Mouse (Mus musculus) frontal cortex, adult (tissue): ENCODE results near the gene Baiap2l1.

Source experiments
- ATAC-seq: cut with Nextera tagmentation; 2 replicates; pipeline ENCODE4 v1.9.2; 2017; ENCODE audit warnings: mild to moderate bottlenecking, moderate library complexity, mixed read lengths; ENCODE audit not compliant: low TSS enrichment

The Baiap2l1 gene

DNA sequence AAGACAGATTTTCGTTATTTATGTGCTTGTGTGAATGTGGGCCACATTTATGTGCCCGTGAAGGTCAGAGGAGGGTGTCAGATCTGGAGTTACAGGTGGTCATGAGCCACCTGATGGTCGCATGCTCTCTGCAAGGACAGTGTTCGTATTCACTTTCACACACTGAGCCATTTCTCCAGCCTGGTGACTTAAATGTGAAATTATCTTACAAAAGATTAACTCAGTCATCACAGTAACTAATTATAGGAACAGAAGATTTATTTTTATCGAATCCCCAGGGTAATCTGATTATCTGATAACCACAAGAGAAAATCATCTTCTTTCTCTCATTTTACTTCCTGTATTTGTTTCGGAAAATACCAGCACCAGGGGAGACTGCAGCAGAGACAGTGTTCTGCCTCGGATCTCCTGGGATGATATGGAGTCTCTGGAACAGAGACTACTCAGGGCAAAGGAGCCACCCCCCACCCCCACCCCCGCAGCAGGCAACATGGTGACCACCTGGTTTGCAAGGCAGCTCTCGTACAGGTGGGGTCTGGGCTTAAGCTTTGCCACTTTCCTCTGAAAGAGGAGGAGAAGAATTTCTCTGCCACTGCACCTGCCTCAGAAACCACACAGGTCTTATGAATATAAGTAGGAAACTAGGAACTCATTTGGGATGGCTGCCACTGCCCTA lies 71.2 kb downstream of the Baiap2l1 start:
- ATAC-seq, result no peak

DNA sequence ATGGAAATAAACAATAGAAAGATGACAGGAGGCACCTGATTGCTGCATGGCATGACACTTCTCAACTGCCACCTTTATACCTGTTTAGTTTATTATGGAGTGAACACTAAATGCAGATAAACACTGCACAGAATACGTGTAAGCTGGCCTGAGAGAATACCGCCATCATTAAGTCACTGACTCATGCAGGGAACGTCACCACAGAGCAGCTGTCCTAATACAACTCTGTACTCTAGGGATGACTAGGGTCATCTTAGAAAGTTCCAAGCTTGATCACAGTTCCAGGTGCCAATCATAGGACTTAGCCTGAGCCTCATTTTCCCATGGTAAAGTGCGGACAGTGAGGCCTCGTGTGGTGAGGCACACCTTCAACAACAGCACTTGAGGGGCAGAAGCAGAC lies 73.3 kb downstream of the Baiap2l1 start:
- ATAC-seq, result no peak

DNA sequence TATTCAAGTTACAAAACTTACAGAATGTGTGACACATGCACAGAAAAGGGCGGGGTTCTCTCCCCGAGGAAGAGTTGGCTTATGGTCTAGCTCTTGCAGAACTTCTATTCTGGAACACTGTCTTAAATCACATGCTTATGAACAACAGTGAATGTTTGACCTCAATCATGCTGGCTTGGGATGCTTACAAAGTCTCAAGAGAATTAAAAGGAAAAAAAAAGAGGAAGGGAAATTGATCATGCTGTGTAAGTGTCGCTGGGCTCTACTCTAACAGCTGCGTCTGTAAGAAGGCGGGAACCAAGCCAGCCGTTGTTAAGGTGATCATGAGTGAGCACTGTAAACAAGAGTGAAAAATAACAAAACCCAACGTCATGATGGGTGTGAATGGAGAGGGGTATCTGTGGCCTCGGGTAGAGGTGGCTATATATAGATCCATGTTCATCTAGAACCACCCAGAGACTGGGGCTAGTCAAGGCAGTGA lies 74.3 kb downstream of the Baiap2l1 start:
- no peak for ATAC-seq

DNA sequence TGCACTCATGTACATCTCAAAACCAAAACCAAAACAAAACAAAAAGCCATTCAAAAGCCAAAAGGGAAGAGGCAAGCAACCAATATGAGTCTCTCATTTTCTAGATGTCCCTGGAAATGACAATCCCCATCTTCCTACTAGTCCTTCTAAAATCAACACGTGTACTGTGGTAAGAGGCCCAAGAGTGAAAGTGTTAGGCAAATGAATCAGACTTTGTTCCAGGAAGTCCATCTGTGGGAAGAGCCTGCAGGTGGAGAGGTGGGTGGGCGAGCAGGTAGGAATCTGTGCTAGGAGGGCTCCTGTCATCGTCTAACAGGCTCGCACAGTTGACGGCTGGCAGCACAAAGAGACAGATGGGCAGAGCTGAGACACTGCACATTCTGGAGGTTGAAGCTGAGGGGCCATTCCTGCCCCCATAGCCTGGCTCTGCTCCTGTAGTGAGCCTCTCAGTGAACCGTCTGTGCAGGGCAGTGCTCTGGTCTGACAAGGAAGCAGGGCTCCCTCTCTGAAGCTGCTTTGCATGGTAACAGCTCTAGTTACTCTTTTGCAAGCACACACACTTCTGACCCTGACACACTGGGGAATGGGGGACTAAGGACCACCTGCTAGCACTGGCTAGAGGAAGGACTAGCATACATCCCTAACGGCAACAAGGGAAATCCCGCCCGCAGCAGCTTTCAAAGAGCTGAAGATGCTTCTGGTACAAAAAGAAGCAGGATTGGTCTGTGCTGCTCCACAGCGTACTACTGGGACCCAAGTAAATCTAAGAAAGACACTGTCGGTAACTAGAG lies 75.2 kb downstream of the Baiap2l1 start:
- 0 out of 2 replicates have a peak, but pooled peaks have one; percentile 16 for ATAC-seq

DNA sequence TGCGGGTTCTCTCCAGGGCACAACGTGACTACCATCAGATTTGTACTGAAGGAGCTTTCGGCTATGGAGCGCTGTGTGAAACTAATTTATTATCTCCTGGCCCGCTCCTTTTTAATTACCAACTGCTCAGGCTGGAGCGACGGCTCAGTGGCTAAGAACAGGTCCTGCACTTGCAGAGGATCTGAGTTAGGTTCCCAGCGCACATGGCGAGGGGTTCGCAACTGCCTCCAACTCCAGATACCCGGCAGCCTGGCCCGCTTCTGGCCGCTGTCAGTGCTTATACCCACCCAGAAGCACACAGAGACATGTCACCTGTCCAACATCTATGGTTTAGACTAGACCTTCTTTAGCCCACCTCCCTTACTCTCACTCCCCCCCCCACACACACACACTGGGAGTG lies 78.0 kb downstream of the Baiap2l1 start:
- no peak for ATAC-seq

DNA sequence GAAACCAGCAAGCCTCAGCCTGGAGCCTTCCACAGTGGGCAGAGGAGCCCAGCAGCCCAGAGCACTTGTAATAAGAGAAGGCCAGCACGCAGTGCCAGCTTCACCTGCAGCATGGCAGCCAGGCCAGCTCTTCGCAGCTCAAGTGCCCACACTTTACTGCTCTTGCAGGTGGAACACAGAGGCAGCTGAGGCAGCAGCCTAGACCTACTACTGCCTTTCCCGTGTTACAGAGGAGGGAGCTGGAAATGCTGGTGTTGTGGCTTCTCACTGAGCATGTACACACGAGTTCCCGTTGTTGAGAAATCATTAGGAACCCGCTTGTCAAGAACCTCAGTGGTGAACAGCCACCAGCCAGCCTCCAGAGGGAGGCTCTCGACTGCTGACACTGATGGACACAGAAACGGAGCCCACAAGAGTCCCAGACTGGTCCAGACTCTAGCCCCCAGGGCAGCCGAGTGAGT lies 78.8 kb downstream of the Baiap2l1 start:
- no peak for ATAC-seq

DNA sequence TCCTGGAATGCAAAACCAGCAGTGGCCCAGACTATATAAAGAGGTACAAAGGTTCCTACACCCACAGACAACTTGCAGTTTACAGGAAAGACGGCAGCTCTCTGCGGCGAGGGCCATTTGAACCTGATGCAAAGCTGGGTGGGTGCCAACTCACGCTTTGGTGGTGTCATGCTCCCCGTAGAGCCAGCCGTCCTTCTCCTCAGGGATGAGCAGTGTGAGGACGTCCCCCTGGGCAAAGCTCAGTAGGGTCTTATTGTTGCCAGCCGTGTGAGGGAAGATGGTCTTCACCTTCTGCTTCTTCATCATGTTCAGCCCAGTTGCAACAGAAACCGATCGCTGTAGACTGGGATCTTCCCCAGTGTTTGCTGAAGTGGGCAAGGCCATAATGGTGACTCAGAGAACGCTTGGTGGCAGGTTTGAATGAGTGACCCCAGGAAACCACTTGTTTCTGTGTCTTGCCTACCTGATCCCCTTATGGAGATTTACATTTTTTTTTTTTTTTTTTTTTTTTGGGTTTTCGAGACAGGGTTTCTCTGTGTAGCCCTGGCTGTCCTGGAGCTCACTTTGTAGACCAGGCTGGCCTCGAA lies 79.4 kb downstream of the Baiap2l1 start:
- no peak for ATAC-seq

DNA sequence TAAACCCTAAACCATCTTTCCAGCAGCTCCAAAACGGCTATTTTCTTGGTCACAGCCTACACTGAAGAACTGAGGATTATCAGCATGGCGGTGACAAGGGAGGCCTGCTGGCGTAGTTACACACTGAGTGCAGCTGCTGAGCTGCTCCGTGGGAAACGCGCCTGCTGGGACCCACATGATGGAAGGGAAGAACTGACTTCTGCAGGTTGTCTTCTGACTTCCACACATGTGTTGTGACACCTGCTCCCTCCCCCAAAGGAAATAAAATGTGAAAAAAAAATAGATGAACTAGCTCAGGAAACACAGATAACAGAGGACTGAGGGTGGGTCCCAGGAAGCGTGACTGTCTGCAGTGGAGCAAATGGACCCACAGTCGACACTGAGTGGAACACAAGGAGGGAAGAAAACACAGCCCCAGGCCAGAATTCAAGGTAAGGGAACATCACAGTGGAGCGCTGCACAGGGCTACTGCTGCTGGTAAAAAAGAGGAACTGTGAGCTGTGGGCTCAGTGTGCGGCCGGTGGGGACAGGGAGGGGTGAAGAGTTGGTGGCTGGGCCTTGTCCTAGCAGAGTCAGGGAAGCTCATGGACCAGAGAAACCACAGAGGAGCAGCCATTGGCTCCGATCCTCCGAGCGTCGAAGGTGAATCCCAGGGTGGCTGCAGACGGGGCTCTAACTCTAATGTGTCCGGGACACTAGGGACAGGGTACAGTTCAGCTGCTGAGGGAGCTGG lies 80.8 kb downstream of the Baiap2l1 start:
- ATAC-seq, result no peak

DNA sequence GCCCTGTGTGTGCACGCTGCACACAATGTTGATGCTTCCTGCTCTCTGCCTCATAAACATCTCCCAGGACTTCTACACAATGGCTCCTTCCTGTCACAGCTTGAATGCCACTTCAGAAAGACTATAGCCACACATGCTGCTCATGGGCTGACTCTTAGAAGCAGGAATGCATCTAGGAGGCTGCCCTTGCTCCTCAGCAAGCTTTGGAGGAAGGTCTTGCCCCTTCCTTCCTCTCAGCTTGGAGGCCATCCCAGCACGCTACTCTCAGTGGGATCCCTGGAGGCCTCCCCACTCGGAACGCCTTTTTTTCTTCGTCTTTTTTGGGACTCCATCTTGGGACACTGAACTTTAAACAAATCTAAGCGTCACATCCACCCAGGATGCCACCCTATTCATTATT lies 83.0 kb downstream of the Baiap2l1 start:
- no peak for ATAC-seq

DNA sequence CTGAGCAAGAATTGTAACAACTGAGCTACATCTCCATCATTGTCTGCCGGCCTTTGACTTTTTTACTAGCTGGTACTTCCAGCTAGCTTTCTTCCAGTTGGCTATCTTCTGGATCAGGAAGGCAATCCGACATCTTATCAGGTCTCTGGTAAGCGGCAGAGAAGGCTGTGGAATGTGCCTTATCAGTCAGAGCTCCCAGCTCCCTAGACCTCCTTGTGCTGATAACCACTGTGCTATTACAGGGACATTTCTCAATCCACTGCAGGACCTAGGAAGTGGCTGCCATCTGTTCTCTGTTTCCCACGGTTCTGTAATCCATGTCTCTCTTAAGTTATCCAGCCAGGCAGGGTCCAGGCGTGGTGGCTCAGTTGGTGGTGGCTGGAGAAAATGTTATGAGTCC lies 86.1 kb downstream of the Baiap2l1 start:
- no peak for ATAC-seq

DNA sequence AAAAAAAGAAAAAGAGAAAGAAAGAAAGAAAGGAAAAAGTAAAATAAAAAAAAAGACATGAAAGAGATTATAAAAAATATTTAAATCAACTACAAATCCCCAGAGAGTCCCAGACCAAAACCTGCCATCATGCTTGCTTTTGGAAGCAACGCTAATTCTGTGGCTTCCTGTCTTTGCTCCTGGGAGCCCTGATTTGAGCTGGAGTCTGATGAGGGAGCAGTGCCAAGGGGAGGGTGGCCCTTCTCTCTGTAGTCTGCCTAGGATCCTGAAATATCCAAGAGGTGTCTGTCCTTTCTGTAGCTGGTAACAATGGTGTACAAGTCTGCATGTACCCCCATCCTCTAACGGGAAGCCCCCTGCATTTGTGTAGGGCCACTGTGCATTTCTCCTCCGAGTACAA lies 86.8 kb downstream of the Baiap2l1 start:
- ATAC-seq, result no peak

DNA sequence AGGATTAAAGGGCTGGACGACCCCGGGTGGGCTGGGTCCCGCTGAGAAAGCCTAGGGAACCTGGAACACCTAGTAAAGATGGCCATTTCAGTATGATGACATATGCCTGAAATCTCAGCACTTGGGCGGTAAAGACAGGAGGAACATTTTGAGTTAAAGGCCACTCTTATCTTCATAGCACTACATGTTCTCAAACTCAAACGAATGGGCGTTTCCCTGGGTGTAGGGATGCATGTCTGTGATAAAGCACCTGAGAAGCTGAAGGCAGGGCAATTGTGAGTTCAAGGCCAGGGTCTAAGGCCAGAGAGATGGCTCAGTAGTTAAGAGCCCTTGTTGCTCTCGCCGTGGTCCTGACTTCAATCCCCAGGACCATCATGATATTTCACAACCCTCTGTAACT lies 87.5 kb downstream of the Baiap2l1 start:
- no peak for ATAC-seq

DNA sequence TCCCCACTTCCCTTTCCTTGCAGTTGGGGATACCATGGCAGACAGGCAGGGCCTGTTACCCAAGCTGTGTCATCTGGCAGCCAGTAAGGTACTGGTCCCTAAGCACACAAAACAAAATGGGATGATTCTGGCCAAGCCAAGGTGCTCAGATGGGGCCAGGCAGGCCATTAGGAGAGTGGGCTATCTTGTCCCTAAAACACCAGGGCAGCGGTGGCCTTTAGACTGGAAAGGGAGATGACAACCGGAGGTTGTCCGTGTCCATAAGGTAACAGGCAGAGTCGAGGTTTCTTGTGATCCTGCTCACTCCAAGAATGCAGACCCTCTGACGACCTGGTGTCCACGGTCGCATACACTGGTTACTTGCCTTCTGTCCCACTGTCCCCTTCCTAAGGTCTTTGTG lies 88.0 kb downstream of the Baiap2l1 start:
- ATAC-seq, result no peak

DNA sequence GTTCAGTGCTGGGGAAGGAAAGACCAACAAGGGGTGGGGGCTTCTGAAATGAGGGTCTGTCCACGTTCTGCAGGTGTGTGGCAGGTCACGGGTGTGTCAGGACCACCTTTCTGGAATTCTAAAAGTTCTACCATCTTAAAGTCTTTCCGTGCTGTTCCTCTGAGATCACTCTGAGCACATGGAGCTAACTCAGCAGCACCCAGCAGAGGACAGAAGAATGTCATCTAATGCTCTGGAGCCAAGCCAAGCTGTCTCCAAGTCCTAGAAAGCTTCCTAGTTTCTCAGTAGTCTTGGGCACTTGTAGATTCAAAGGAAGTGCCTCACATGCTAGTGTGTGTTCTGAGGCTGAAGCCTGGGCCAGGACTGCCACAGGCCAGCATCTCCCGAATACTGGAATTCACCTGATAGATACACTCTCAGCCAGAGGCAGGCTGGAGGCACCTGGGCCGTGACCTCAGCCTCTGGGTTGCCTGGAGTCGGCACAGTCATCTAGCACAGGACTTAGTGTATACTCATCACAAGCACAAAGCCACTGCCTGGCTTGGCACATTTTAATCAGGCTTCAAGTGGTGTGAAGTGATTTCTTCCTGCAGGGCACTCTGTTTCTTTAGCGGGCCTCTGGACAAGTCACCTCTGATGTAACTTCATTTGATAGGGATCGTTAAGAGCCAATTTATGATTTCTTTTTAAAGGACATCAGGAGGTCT lies 90.2 kb downstream of the Baiap2l1 start:
- ATAC-seq, result no peak

DNA sequence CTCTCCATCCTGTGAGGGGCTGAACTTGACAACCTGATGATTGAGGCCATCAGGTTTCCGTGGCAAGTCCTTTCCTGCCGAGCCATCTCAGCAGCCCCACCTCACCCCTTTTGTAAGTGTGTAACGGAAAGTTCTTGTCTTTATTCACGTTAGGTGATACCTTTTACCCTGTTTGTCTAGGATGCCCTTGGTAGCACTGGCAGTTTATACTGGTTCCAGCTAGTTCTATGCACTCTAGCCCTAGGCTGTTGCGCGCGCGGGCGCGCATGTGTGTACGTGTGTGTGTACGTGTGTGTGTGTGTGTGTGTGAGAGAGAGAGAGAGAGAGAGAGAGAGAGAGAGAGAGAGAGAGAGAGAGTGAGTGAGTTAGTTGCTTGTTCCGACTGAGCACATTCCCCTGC lies 94.4 kb downstream of the Baiap2l1 start:
- ATAC-seq, result no peak

DNA sequence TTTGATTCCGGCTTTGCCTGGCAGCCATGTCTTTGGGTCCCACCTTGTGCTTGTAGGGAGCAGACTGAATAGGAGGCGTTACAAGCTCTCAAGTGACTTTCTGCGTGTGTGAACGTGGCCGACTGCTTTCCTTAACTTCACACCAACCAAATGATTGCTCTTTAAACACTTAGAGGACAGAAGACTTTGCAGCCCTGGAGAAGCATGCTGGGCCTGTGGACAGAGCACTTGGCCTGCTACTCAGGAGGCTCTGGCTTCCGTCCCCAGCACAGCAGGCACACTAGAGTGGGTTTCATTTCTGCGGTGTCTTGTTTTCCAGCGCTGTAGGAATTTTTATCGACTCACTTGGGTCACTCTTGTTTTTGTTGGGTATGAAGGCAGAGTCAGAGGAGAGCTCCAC lies 94.8 kb downstream of the Baiap2l1 start:
- no peak for ATAC-seq

DNA sequence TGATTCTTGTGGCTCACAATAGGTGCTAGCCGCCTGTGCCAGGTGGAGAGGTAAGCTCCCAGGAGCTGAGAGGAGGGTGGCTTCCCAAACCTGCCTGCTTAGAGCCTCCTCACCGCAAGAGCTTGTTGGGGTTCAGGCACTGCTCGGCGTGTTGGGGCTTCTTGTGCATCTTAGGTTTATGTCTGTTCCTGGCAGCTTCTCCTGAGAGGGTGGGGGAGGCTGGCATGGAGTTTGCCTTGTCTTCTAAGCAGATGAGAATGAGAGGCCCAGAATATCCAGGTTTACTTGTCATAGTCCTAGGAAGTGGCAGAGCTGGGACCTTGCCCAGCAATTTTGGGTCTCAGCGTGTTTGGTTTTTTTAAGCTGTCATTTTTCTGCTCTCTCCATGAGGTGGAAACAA lies 96.1 kb downstream of the Baiap2l1 start:
- peak; percentile 79 for ATAC-seq

DNA sequence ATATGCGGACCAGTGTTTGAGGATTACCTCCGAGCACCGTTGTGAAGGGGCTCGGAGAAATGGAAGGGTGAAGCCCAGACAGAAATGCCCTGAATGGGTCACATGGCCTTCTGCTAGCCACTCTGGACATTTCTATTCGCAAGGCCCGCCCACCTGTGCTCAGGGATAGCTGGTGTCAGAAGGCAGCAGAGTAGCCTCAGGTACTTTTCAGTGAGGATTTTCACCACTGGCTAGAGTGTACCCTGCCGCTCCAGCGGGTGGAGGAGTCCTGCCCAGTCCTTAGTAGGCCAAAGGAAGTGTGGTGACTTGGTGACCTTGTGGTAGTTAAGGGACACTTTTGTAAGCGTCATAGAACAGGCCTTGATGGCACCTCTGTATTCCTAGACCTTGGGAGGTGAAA lies 96.6 kb downstream of the Baiap2l1 start:
- no peak for ATAC-seq

DNA sequence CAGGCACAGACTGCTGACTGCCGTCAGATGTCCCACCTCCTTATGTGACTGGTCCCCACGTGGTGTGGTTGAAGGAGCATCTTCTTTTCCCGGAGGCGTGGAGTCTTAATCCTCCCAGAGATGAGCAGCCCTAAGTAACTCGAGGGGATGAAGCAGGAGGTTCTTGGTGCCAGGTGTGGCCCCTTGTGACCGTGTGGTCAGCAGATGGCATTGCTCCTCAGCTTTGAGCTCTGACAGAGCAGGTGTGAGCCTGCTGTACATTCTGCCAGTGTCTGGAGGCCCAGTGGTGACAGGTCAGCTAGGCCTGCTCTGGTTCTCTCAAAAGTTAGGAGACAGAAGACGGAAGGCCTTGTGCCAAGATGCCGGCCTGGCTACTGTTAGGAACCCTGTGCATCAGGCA lies 97.4 kb downstream of the Baiap2l1 start:
- ATAC-seq, result no peak

DNA sequence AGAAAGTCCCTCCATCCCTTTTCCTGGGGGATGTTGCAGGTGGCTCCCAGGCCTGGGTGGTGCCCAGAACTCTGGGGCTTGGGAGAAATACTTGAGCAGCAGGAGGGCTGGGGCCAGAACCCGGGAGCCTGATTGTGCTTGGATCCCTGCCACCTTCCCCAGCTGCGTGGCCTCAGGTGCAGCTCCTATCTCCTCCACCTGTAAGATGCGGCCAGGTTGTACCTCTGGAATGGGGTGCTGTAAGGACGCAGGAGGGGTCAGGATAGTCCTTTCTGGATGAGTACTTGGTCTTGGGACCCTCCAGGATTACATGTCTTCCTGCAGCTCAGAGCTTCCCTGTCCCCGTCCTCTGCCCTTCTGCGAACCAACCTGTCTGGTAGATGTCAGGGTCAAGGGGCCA lies 98.7 kb downstream of the Baiap2l1 start:
- no peak for ATAC-seq

DNA sequence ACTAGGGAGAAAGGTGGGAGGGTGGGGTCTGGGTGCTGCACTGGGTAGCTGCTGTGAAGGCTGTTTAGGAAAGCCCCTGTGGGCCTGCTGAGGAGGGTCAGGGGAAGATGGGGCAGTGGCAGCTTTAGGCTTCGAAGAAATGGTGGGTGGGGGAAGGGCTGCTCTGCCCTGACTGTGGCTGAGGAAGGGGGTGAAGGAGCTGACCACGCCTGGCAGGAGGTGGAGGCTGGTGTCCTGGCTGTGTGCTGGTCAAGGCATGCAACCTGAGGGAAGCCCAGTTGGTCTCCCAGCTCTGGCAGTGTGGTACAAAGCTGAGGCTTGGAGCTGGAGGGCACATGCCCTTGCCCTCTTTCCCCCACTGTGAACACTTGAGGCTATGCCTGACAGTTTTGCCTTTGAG lies 99.2 kb downstream of the Baiap2l1 start:
- no peak for ATAC-seq
